Mouse (Mus musculus) forebrain, embryonic 14.5 days (tissue): ENCODE measurements at regions not wholly inside any gene's neighbourhood (a gene's known extent, or its start where the extent isn't known, plus 50 kb on each side); places are given as distances from the start of the nearest gene placed in this dataset.

Source experiments
- ATAC-seq: fragments of 200-750 bp; cut with Nextera tagmentation; 2 replicates; pipeline ENCODE4 v1.8.0; 2017; ENCODE audit warnings: mild to moderate bottlenecking, moderate library complexity
- DNase-seq: peaks from one replicate; pipeline ENCODE4 v3.0.0-alpha.2; 2015; ENCODE audit warnings: low spot score
- H3K27ac ChIP-seq: fragments of 300-500 bp; sonication (generic); 2 replicates; pipeline ENCODE4 v1.5.1; 2014; ENCODE audit warnings: low read depth, mild to moderate bottlenecking, control low read depth, low read length, moderate library complexity
- H3K27me3 ChIP-seq: fragments of 300-500 bp; sonication (generic); replicated peaks from 2 replicates; pipeline ENCODE4 v1.6.1; 2014; ENCODE audit warnings: low read length, control low read depth, mixed read lengths; ENCODE audit not compliant: control insufficient read depth, insufficient read depth
- H3K36me3 ChIP-seq: fragments of 300-500 bp; sonication (generic); 2 replicates; pipeline ENCODE4 v1.6.1; 2014; ENCODE audit warnings: low read length, control low read depth; ENCODE audit not compliant: control insufficient read depth, insufficient read depth
- H3K4me1 ChIP-seq: fragments of 300-500 bp; sonication (generic); 2 replicates; pipeline ENCODE4 v1.6.1; 2014; ENCODE audit warnings: antibody characterized with exemption, low read length, control low read depth; ENCODE audit not compliant: control insufficient read depth, insufficient read depth
- H3K4me2 ChIP-seq: fragments of 300-500 bp; sonication (generic); 2 replicates; pipeline ENCODE4 v1.6.1; 2014; ENCODE audit warnings: mild to moderate bottlenecking, control low read depth, low read length
- H3K4me3 ChIP-seq: fragments of 300-500 bp; sonication (generic); 2 replicates; pipeline ENCODE4 v1.5.1; 2014; ENCODE audit warnings: low read depth, low read length, control low read depth
- H3K9ac ChIP-seq: fragments of 300-500 bp; sonication (generic); 2 replicates; pipeline ENCODE4 v1.6.1; 2014; ENCODE audit warnings: mild to moderate bottlenecking, low read length, control low read depth, moderate library complexity
- H3K9me3 ChIP-seq: fragments of 300-500 bp; sonication (generic); replicated peaks from 2 replicates; pipeline ENCODE4 v1.6.1; 2016; ENCODE audit warnings: low read length, control low read depth, mixed read lengths; ENCODE audit not compliant: control insufficient read depth
- WGBS: fragments of 180-500 bp; shearing (Covaris S2); extraction: QIAGEN DNeasy Blood & Tissue Kit; methylation state at CpG from one replicate; pipeline ENCODE4 v1.1.7; 2014; 5-methylcytosine and 5-hydroxymethylcytosine counted together

GRCm38 (mm10) chr9:86230673-86231350 lies 233.9 kb downstream of the Ube2cbp start:
- no peak overlapping the region for H3K9ac ChIP-seq
- H3K4me3 ChIP-seq: no peak overlapping the region
- peak; percentile 21; the same call in 1 of the 2 replicates for ATAC-seq
- H3K9me3 ChIP-seq: no peaks in the 10 kb centered on the region; the same call in 1 of the 2 replicates
- no peaks in the 10 kb centered on the region for H3K36me3 ChIP-seq
- no peak overlapping the region for H3K4me2 ChIP-seq
- DNase-seq: peak; percentile 39
- 7% methylated on average over 7 of the region's 7 CpGs for WGBS
- H3K27me3 ChIP-seq: no peaks in the 10 kb centered on the region
- H3K4me1 ChIP-seq: peaks cover 11% of the 10 kb centered on the region; the same call in 1 of the 2 replicates
- no peak overlapping the region for H3K27ac ChIP-seq

DNA sequence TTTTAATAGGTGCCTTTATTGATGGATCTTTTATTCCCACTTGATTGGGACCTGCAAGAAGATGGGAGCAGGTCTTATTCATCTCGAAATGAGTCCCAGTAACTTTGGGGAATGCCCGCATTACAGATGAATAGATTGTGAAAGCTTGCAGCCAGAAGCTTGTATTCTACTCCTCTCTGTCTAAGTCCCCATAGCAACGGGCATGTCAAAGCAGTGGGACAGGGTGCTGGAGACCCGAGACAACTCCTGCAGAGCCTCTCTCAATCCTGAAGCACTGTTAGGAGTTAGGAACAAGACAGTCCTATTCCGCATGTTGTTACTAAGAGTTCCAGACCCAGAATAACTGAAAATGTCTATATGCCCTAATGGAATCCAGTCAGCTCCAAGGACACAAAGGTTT lies 233.1 kb downstream of the Ube2cbp start:
- WGBS: 11% methylated on average over 5 of the region's 5 CpGs
- H3K27ac ChIP-seq: peak overlapping the region; percentile 22; the same call in 1 of the 2 replicates
- no peaks in the 10 kb centered on the region for H3K36me3 ChIP-seq
- DNase-seq: peak; percentile 52
- ATAC-seq: peak; percentile 72; the same call in 1 of the 2 replicates
- H3K4me2 ChIP-seq: no peak overlapping the region
- H3K27me3 ChIP-seq: no peaks in the 10 kb centered on the region
- H3K9me3 ChIP-seq: no peaks in the 10 kb centered on the region; the same call in 1 of the 2 replicates
- no peak overlapping the region for H3K4me3 ChIP-seq
- H3K9ac ChIP-seq: no peak overlapping the region
- peaks cover 11% of the 10 kb centered on the region; the same call in 1 of the 2 replicates for H3K4me1 ChIP-seq

GRCm38 (mm10) chr9:86232174-86232573 lies 232.6 kb downstream of the Ube2cbp start:
- H3K27ac ChIP-seq: no peak overlapping the region
- no peaks in the 10 kb centered on the region for H3K27me3 ChIP-seq
- DNase-seq (peak; percentile 51), ATAC-seq (peak; percentile 77)
- WGBS: 14% methylated on average over 1 of the region's 1 CpGs
- no peaks in the 10 kb centered on the region; the same call in 1 of the 2 replicates for H3K9me3 ChIP-seq
- H3K9ac ChIP-seq: no peak overlapping the region
- no peak overlapping the region for H3K4me3 ChIP-seq
- H3K36me3 ChIP-seq: no peaks in the 10 kb centered on the region
- no peak overlapping the region for H3K4me2 ChIP-seq
- peaks cover 11% of the 10 kb centered on the region; the same call in 1 of the 2 replicates for H3K4me1 ChIP-seq

DNA sequence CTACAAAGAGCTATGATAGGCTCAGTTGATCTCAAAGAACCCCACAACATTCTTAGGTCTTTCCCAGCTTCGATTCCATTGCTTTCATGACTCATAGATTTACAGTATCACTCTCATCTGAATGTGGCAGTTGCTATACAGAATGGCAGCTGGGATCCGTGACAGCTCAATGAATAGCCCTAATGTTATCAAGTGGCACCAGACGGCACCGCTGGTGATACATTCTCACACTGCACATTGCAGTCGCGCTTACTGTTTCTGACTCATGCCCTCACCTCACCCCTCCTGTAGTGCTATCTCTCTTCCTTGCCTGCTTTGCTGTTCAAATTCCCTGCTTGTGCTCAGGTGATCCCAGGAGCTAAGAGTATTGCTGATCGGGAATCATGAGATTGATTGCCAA lies 231.0 kb downstream of the Ube2cbp start:
- DNase-seq: no peak
- ATAC-seq: no peak
- WGBS: 87% methylated on average over 7 of the region's 7 CpGs

DNA sequence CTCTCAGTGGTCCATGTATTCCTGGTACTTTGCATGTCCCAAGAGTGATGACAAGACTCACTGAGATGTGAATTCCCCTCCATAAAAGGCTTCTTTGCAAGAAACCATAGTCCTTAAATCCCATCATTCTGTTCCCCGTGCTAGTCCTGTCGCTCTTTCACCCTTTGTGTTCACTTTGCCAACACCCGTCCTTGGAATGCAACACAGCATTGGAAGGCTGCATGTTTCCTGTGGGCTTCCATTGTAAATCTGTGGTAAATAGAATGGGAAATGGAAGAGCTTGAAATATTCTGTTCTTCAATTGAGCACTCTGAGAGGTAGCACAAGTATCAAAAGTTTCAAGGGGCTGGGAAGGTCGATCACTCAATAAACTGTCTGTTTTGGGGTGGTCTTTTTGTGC lies 226.1 kb downstream of the Ube2cbp start:
- no peaks in the 10 kb centered on the region; the same call in 1 of the 2 replicates for H3K9me3 ChIP-seq
- no peak for DNase-seq
- no peak for ATAC-seq
- H3K36me3 ChIP-seq: no peaks in the 10 kb centered on the region
- no peak overlapping the region for H3K9ac ChIP-seq
- H3K4me1 ChIP-seq: no peaks in the 10 kb centered on the region
- 54% methylated on average over 4 of the region's 4 CpGs for WGBS
- H3K4me2 ChIP-seq: no peak overlapping the region
- no peaks in the 10 kb centered on the region for H3K27me3 ChIP-seq
- H3K27ac ChIP-seq: no peak overlapping the region
- H3K4me3 ChIP-seq: no peak overlapping the region

More for the DNA sequence above, 231.0 kb downstream of the Ube2cbp start:
- peaks cover 11% of the 10 kb centered on the region; the same call in 1 of the 2 replicates for H3K4me1 ChIP-seq
- H3K9me3 ChIP-seq: no peaks in the 10 kb centered on the region; the same call in 1 of the 2 replicates
- H3K27ac ChIP-seq: no peak overlapping the region
- H3K9ac ChIP-seq: no peak overlapping the region
- no peak overlapping the region for H3K4me2 ChIP-seq
- H3K4me3 ChIP-seq: no peak overlapping the region
- H3K36me3 ChIP-seq: no peaks in the 10 kb centered on the region
- H3K27me3 ChIP-seq: no peaks in the 10 kb centered on the region

- H3K9ac ChIP-seq: no peak overlapping the region
- H3K27me3 ChIP-seq: no peaks in the 10 kb centered on the region
- ATAC-seq (no peak), DNase-seq (no peak)
- 78% methylated on average over 2 of the region's 2 CpGs for WGBS
- H3K4me1 ChIP-seq: no peaks in the 10 kb centered on the region
- H3K4me3 ChIP-seq: no peak overlapping the region
- H3K27ac ChIP-seq: no peak overlapping the region
- H3K36me3 ChIP-seq: no peaks in the 10 kb centered on the region
- H3K4me2 ChIP-seq: no peak overlapping the region
- H3K9me3 ChIP-seq: no peaks in the 10 kb centered on the region; the same call in 1 of the 2 replicates
Observed at GRCm38 (mm10) chr9:86240287-86240686, 224.5 kb downstream of the Ube2cbp start.

GRCm38 (mm10) chr9:86240896-86241295 lies 223.9 kb downstream of the Ube2cbp start:
- ATAC-seq (no peak), DNase-seq (peak; percentile 3)
- no peak overlapping the region for H3K4me3 ChIP-seq
- no peak overlapping the region for H3K27ac ChIP-seq
- H3K4me2 ChIP-seq: no peak overlapping the region
- H3K27me3 ChIP-seq: no peaks in the 10 kb centered on the region
- 74% methylated on average over 7 of the region's 7 CpGs for WGBS
- H3K4me1 ChIP-seq: no peaks in the 10 kb centered on the region
- H3K9ac ChIP-seq: no peak overlapping the region
- no peaks in the 10 kb centered on the region for H3K36me3 ChIP-seq
- H3K9me3 ChIP-seq: no peaks in the 10 kb centered on the region; the same call in 1 of the 2 replicates

- Histone ChIP-seq H3K27ac (no peak overlapping the region), H3K36me3 (no peaks in the 10 kb centered on the region), H3K4me1 (no peaks in the 10 kb centered on the region), H3K27me3 (no peaks in the 10 kb centered on the region), H3K4me3 (no peak overlapping the region), H3K9me3 (no peaks in the 10 kb centered on the region), H3K9ac (no peak overlapping the region), H3K4me2 (no peak overlapping the region)
- ATAC-seq (no peak), DNase-seq (no peak)
- 92% methylated on average over 3 of the region's 3 CpGs for WGBS
Observed at GRCm38 (mm10) chr9:86250197-86250596, 214.6 kb downstream of the Ube2cbp start.

- Histone ChIP-seq H3K27me3 (no peaks in the 10 kb centered on the region), H3K4me2 (no peak overlapping the region), H3K36me3 (no peaks in the 10 kb centered on the region), H3K9ac (no peak overlapping the region), H3K4me3 (no peak overlapping the region), H3K9me3 (no peaks in the 10 kb centered on the region), H3K27ac (no peak overlapping the region), H3K4me1 (no peaks in the 10 kb centered on the region)
- ATAC-seq: no peak
- WGBS: 76% methylated on average over 1 of the region's 1 CpGs
- no peak for DNase-seq
Observed at GRCm38 (mm10) chr9:86251331-86251730, 213.4 kb downstream of the Ube2cbp start.
